Comparison of ENCODE assay signal across 9 mouse cellular contexts in the genomic region with DNA sequence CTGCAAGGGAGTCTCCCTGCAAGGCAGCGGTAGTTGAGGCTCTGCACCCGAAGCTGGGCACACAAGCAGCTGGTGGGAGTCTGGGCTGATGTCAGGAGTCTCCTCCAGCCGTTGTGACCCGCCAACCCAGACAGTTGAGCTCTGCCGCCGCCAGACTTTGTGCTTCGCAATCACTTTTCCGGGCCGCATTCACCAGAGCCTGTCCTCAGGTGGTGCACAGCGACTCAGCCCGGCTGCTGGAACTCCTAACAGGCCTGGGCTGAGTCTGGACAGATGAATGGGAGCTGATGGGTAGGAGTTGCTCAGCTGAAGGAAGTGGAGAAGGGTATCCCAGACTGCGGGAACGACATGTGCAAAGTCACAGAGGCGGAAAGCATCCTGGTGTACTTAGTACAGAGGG. TPM values are rescaled to one million over a fixed set of nuclear protein-coding genes. Genes with fewer than 3 reads are reported as not detected.
DNase-seq lines count a peak whose midpoint lies in the region; ATAC-seq and TF ChIP-seq lines count a peak whose summit lies in the region.
"Had no signal": no experiment of that assay in that cellular context is flagged by ENCODE, and none has a peak within 500 bp of the region (broad histone marks: within the 10 kb centered on the region; RNA-seq: fewer than 3 reads in every experiment).

No protein-coding gene starts in this region.

- TF ChIP-seq EP300 in lung, postnatal 0 days (IDR thresholded peaks at IDR 0.05) = no peak

- ATAC-seq in lung, embryonic 15.5 days (ENCODE audit: borderline replicate concordance, extremely low read depth, low FRiP score, low TSS enrichment) = no peak
- ATAC-seq in lung, postnatal 0 days = no peak
- ATAC-seq in embryonic facial prominence, embryonic 14.5 days (ENCODE audit: low read depth) = no peak
- ATAC-seq in hindbrain, embryonic 15.5 days (ENCODE audit: low FRiP score, low read depth) = no peak

- H3K27ac ChIP-seq in lung, embryonic 15.5 days = no peak overlapping the region
- H3K27ac ChIP-seq in lung, postnatal 0 days (ENCODE audit: low read length) = no peak overlapping the region
- H3K27ac ChIP-seq in embryonic facial prominence, embryonic 14.5 days (replicated peaks; ENCODE audit: low read depth, low read length) = no peak overlapping the region
- no peak overlapping the region for H3K27ac ChIP-seq in hindbrain, embryonic 15.5 days (replicated peaks)
- H3K27ac ChIP-seq in olfactory bulb, adult 2 months (ENCODE audit: insufficient read depth, low read depth, low read length) = no peak overlapping the region

- 8% methylated on average over 14 of the region's 14 CpGs for WGBS in lung, embryonic 15.5 days
- WGBS in lung, postnatal 0 days = 12% methylated on average over 14 of the region's 14 CpGs
- WGBS in embryonic facial prominence, embryonic 14.5 days = 9% methylated on average over 14 of the region's 14 CpGs
- WGBS in hindbrain, embryonic 15.5 days = 6% methylated on average over 14 of the region's 14 CpGs
- WGBS in olfactory bulb, adult 2 months = 15% methylated on average over 14 of the region's 14 CpGs

- H3K4me3 ChIP-seq in lung, embryonic 15.5 days = no peak overlapping the region; the same call in 1 of the 2 replicates
- H3K4me3 ChIP-seq in lung, postnatal 0 days (ENCODE audit: low read depth, low read length) = no peak overlapping the region
- H3K4me3 ChIP-seq in embryonic facial prominence, embryonic 14.5 days (ENCODE audit: low read depth, low read length) = no peak overlapping the region
- peak overlapping the region; percentile 80 for H3K4me3 ChIP-seq in hindbrain, embryonic 15.5 days
- peak overlapping the region; percentile 85; the same call in 1 of the 2 replicates for H3K4me3 ChIP-seq in olfactory bulb, adult 2 months (ENCODE audit: insufficient read depth, low read depth, low read length)
- H3K4me3 ChIP-seq: myocyte had no signal

- TF ChIP-seq CTCF in lung, postnatal 0 days (IDR thresholded peaks at IDR 0.05) = no peak
- no peak for TF ChIP-seq CTCF in olfactory bulb, adult 2 months (IDR thresholded peaks at IDR 0.05; ENCODE audit: insufficient read depth, low read depth, low read length)

- DNase-seq in lung, postnatal 0 days (ENCODE audit: low spot score) = no peak
- DNase-seq in embryonic facial prominence, embryonic 14.5 days (ENCODE audit: low spot score) = no peak
- no peak for DNase-seq in right cerebral cortex, postnatal 4 days
- DNase-seq in gastrocnemius, postnatal 4 days (ENCODE audit: low spot score in 2 of 2) = no peak

- no peak for TF ChIP-seq POLR2A in olfactory bulb, adult 2 months (IDR thresholded peaks at IDR 0.05; ENCODE audit: insufficient read depth, low read depth, low read length)

- no peaks in the 10 kb centered on the region for H3K9me3 ChIP-seq in lung, embryonic 15.5 days
- no peaks in the 10 kb centered on the region for H3K9me3 ChIP-seq in lung, postnatal 0 days (ENCODE audit: low read length)
- H3K9me3 ChIP-seq in embryonic facial prominence, embryonic 14.5 days (ENCODE audit: control insufficient read depth, low read length) = no peaks in the 10 kb centered on the region
- H3K9me3 ChIP-seq in hindbrain, embryonic 15.5 days = no peaks in the 10 kb centered on the region

- no peaks in the 10 kb centered on the region for H3K36me3 ChIP-seq in lung, embryonic 15.5 days
- H3K36me3 ChIP-seq in lung, postnatal 0 days (ENCODE audit: insufficient read depth, low read length) = no peaks in the 10 kb centered on the region
- H3K36me3 ChIP-seq in embryonic facial prominence, embryonic 14.5 days (ENCODE audit: control insufficient read depth, insufficient read depth, low read length) = no peaks in the 10 kb centered on the region
- H3K36me3 ChIP-seq in hindbrain, embryonic 15.5 days = no peaks in the 10 kb centered on the region

- H3K27me3 ChIP-seq in lung, embryonic 15.5 days = peaks cover 65% of the 10 kb centered on the region
- H3K27me3 ChIP-seq in lung, postnatal 0 days (replicated peaks; ENCODE audit: insufficient read depth, low read length) = peaks cover 36% of the 10 kb centered on the region
- peaks cover 62% of the 10 kb centered on the region for H3K27me3 ChIP-seq in embryonic facial prominence, embryonic 14.5 days (replicated peaks; ENCODE audit: control insufficient read depth, insufficient read depth, low read length)
- H3K27me3 ChIP-seq in hindbrain, embryonic 15.5 days = 0 out of 2 replicates have a peak, but pooled peaks cover 7% of the 10 kb centered on the region

- H3K9ac ChIP-seq in lung, embryonic 15.5 days = no peak overlapping the region
- no peak overlapping the region for H3K9ac ChIP-seq in lung, postnatal 0 days (replicated peaks; ENCODE audit: low read depth)
- no peak overlapping the region for H3K9ac ChIP-seq in embryonic facial prominence, embryonic 14.5 days (ENCODE audit: low read depth, low read length)
- H3K9ac ChIP-seq in hindbrain, embryonic 15.5 days = no peak overlapping the region

- H3K4me1 ChIP-seq in lung, embryonic 15.5 days = peaks cover 9% of the 10 kb centered on the region
- H3K4me1 ChIP-seq in lung, postnatal 0 days (ENCODE audit: insufficient read depth, low read depth, low read length) = no peaks in the 10 kb centered on the region
- peaks cover 5% of the 10 kb centered on the region for H3K4me1 ChIP-seq in embryonic facial prominence, embryonic 14.5 days (ENCODE audit: control insufficient read depth, insufficient read depth, low read length)
- peaks cover 51% of the 10 kb centered on the region for H3K4me1 ChIP-seq in hindbrain, embryonic 15.5 days (replicated peaks)
- H3K4me1 ChIP-seq in olfactory bulb, adult 2 months (ENCODE audit: control insufficient read depth, insufficient read depth, low read length) = peaks cover 34% of the 10 kb centered on the region

- H3K4me2 ChIP-seq in lung, embryonic 15.5 days = 0 out of 2 replicates have a peak overlapping the region, but pooled peaks have one; percentile 69
- H3K4me2 ChIP-seq in lung, postnatal 0 days (replicated peaks; ENCODE audit: low read depth, low read length) = no peak overlapping the region
- H3K4me2 ChIP-seq in embryonic facial prominence, embryonic 14.5 days (ENCODE audit: low read depth, low read length) = peak overlapping the region; percentile 86; the same call in 1 of the 2 replicates
- H3K4me2 ChIP-seq in hindbrain, embryonic 15.5 days = peak overlapping the region; percentile 92

RNA-seq across cellular contexts. Expression of gene Elfn2, which starts 0.8 kb away (rescaled TPM):
- 0.06 and 0.08 TPM in 2 replicates for polyA plus RNA-seq in lung, embryonic 15.5 days (2015; fragmentation: Nextera tagmentation; extraction: Ambion mirVana)
- polyA plus RNA-seq in lung, postnatal 0 days (2015; fragmentation: Nextera tagmentation; extraction: Ambion mirVana) = 0.02 and 0.05 TPM in 2 replicates
- polyA plus RNA-seq in embryonic facial prominence, embryonic 14.5 days (2014; fragmentation: Nextera tagmentation; extraction: Ambion mirVana) = 0.18 and 0.28 TPM in 2 replicates
- polyA plus RNA-seq in hindbrain, embryonic 15.5 days (2015; fragmentation: Nextera tagmentation; extraction: Ambion mirVana) = 10.6 and 11.7 TPM in 2 replicates
- polyA plus RNA-seq in olfactory bulb, adult 2 months (2012; ENCODE audit: insufficient read depth, insufficient read length, low replicate concordance, missing spikeins) = not detected in 2 replicates
- under 1 TPM; 0.27 to 0.70 TPM for total RNA-seq in gastrocnemius, postnatal 4 days (2021)
- total RNA-seq: liver, adult 2 months had no signal
- polyA plus RNA-seq: liver, adult 2 months had no signal

RNA-seq across cellular contexts. Expression of gene Mfng, which starts 53.9 kb away (rescaled TPM):
- polyA plus RNA-seq in lung, embryonic 15.5 days (2015; fragmentation: Nextera tagmentation; extraction: Ambion mirVana) = 42.1 and 45.0 TPM in 2 replicates
- 47.8 and 52.9 TPM in 2 replicates for polyA plus RNA-seq in lung, postnatal 0 days (2015; fragmentation: Nextera tagmentation; extraction: Ambion mirVana)
- 13.6 and 13.7 TPM in 2 replicates for polyA plus RNA-seq in embryonic facial prominence, embryonic 14.5 days (2014; fragmentation: Nextera tagmentation; extraction: Ambion mirVana)
- 21.5 and 42.1 TPM in 2 replicates for polyA plus RNA-seq in hindbrain, embryonic 15.5 days (2015; fragmentation: Nextera tagmentation; extraction: Ambion mirVana)
- polyA plus RNA-seq in olfactory bulb, adult 2 months (2012; ENCODE audit: insufficient read depth, insufficient read length, low replicate concordance, missing spikeins) = not detected in 2 replicates
- 10 to 100 TPM in 1 of 2 experiments, 1 to 10 TPM in 1; 9.5 to 11.6 TPM for total RNA-seq in gastrocnemius, postnatal 4 days (2021)

Comparison
In these comparisons a context has a peak if more than half of its experiments do, and no peak if none do; other contexts are left out.
1. H3K4me3 ChIP-seq: peak in hindbrain, embryonic 15.5 days (single experiment) and olfactory bulb, adult 2 months (single experiment); none in lung, embryonic 15.5 days (single experiment), lung, postnatal 0 days (single experiment) and embryonic facial prominence, embryonic 14.5 days (single experiment).